Mouse (Mus musculus) olfactory bulb, adult 2 months (tissue): ENCODE data around the gene Prdx2.

ENCODE experiments used
- CTCF ChIP-seq: fragments of 200-500 bp; IDR thresholded peaks from 2 replicates; pipeline ENCODE4 v1.5.1; 2012; ENCODE audit warnings: low read depth, mild to moderate bottlenecking, low read length, moderate library complexity; ENCODE audit not compliant: insufficient read depth
- POLR2A ChIP-seq: fragments of 200-500 bp; IDR thresholded peaks from 2 replicates; pipeline ENCODE4 v1.6.1; 2012; ENCODE audit warnings: mild to moderate bottlenecking, low read depth, low read length, moderate library complexity; ENCODE audit not compliant: insufficient read depth

- no peak for TF ChIP-seq POLR2A
- TF ChIP-seq CTCF = no peak
Measured at GRCm38 (mm10) chr8:84977435-84978247, 8.3 kb downstream of the Prdx2 start.
